Mouse (Mus musculus) cerebellum, postnatal 14 days (tissue): ENCODE results near the gene Tubb2a.

Source experiments
- DNase-seq, 2 experiments: peaks; one replicate each; pipeline ENCODE4 v3.0.0; 2021; ENCODE audit warnings: mixed read lengths in 2 of 2

The Tubb2a gene

GRCm38 (mm10) chr13:34077492-34078271 is at the start of gene Tubb2a:
Tubb2a (minus strand) TSS chr13:34078007.
- peak; percentile 98 for DNase-seq

GRCm38 (mm10) chr13:34125711-34126110 is 47.9 kb upstream of the Tubb2a start:
- peak; percentile 66 to 74 for DNase-seq

- DNase-seq, result no peak
These were observed 42.7 kb upstream of the Tubb2a start for GRCm38 (mm10) chr13:34120536-34120935.

GRCm38 (mm10) chr13:34119406-34119805 is 41.6 kb upstream of the Tubb2a start:
- DNase-seq, result no peak

GRCm38 (mm10) chr13:34118816-34119215 is 41.0 kb upstream of the Tubb2a start:
- DNase-seq, result no peak

GRCm38 (mm10) chr13:34116508-34116907 is 38.7 kb upstream of the Tubb2a start:
- no peak for DNase-seq

- no peak for DNase-seq
These were observed 36.8 kb upstream of the Tubb2a start for GRCm38 (mm10) chr13:34114654-34115053.

- no peak for DNase-seq
These were observed 35.3 kb upstream of the Tubb2a start for GRCm38 (mm10) chr13:34113086-34113485.

GRCm38 (mm10) chr13:34112369-34113081 is 34.7 kb upstream of the Tubb2a start:
- DNase-seq, result no peak

GRCm38 (mm10) chr13:34111878-34112277 is 34.1 kb upstream of the Tubb2a start:
- DNase-seq, result no peak

GRCm38 (mm10) chr13:34111019-34111418 is 33.2 kb upstream of the Tubb2a start:
- DNase-seq, result no peak

- no peak for DNase-seq
These were observed 31.9 kb upstream of the Tubb2a start for GRCm38 (mm10) chr13:34109677-34110058.

GRCm38 (mm10) chr13:34109035-34109676 is 31.3 kb upstream of the Tubb2a start:
- no peak for DNase-seq

GRCm38 (mm10) chr13:34106999-34107398 is 29.2 kb upstream of the Tubb2a start:
- no peak for DNase-seq

GRCm38 (mm10) chr13:34106256-34106655 is 28.4 kb upstream of the Tubb2a start:
- no peak for DNase-seq

GRCm38 (mm10) chr13:34105364-34105763 is 27.6 kb upstream of the Tubb2a start:
- no peak for DNase-seq

- no peak for DNase-seq
These were observed 24.1 kb upstream of the Tubb2a start for GRCm38 (mm10) chr13:34101908-34102307.

GRCm38 (mm10) chr13:34101247-34101646 is 23.4 kb upstream of the Tubb2a start:
- no peak for DNase-seq

GRCm38 (mm10) chr13:34100733-34101132 is 22.9 kb upstream of the Tubb2a start:
- DNase-seq, result no peak

- no peak for DNase-seq
These were observed 19.3 kb upstream of the Tubb2a start for GRCm38 (mm10) chr13:34097086-34097485.

GRCm38 (mm10) chr13:34096455-34096854 is 18.6 kb upstream of the Tubb2a start:
- no peak for DNase-seq

GRCm38 (mm10) chr13:34095542-34096435 is 18.0 kb upstream of the Tubb2a start:
- peak in 1 of 2 experiments; percentile 26 for DNase-seq

GRCm38 (mm10) chr13:34089358-34089757 is 11.6 kb upstream of the Tubb2a start:
- DNase-seq, result no peak
